Mouse (Mus musculus) midbrain, embryonic 14.5 days (tissue): ENCODE measurements at regions not wholly inside any gene's neighbourhood (a gene's known extent, or its start where the extent isn't known, plus 50 kb on each side); places are given as distances from the start of the nearest gene placed in this dataset.

ENCODE experiments used
- ATAC-seq: fragments of 200-750 bp; cut with Nextera tagmentation; 2 replicates; pipeline ENCODE4 v1.8.0; 2017; ENCODE audit warnings: moderate number of reproducible peaks, moderate library complexity; ENCODE audit not compliant: low FRiP score, low TSS enrichment
- DNase-seq: peaks from one replicate; pipeline ENCODE4 v3.0.0-alpha.2; 2015
- H3K27ac ChIP-seq: fragments of 300-500 bp; sonication (generic); replicated peaks from 2 replicates; pipeline ENCODE4 v1.5.1; 2014; ENCODE audit warnings: mild to moderate bottlenecking, low read depth, low read length, moderate library complexity
- H3K27me3 ChIP-seq: fragments of 300-500 bp; sonication (generic); 2 replicates; pipeline ENCODE4 v1.6.1; 2014; ENCODE audit warnings: low read length, control low read depth, mixed read lengths; ENCODE audit not compliant: control insufficient read depth, insufficient read depth
- H3K36me3 ChIP-seq: fragments of 300-500 bp; sonication (generic); 2 replicates; pipeline ENCODE4 v1.6.1; 2014; ENCODE audit warnings: low read length, control low read depth; ENCODE audit not compliant: control insufficient read depth, insufficient read depth
- H3K4me1 ChIP-seq: fragments of 300-500 bp; sonication (generic); 2 replicates; pipeline ENCODE4 v1.6.1; 2014; ENCODE audit warnings: mild to moderate bottlenecking, antibody characterized with exemption, low read length, control low read depth; ENCODE audit not compliant: control insufficient read depth, insufficient read depth
- H3K4me2 ChIP-seq: fragments of 300-500 bp; sonication (generic); 2 replicates; pipeline ENCODE4 v1.6.1; 2014; ENCODE audit warnings: mild to moderate bottlenecking, low read length, moderate library complexity
- H3K4me3 ChIP-seq: fragments of 300-500 bp; sonication (generic); replicated peaks from 2 replicates; pipeline ENCODE4 v1.5.1; 2014; ENCODE audit warnings: low read depth, low read length
- H3K9ac ChIP-seq: fragments of 300-500 bp; sonication (generic); replicated peaks from 2 replicates; pipeline ENCODE4 v1.6.1; 2014; ENCODE audit warnings: mild to moderate bottlenecking, low read length, moderate library complexity
- H3K9me3 ChIP-seq: fragments of 300-500 bp; sonication (generic); 2 replicates; pipeline ENCODE4 v1.6.1; 2016; ENCODE audit warnings: low read length, control low read depth, mixed read lengths; ENCODE audit not compliant: control insufficient read depth
- WGBS: fragments of 180-500 bp; shearing (Covaris S2); extraction: QIAGEN DNeasy Blood & Tissue Kit; methylation state at CpG from one replicate; pipeline ENCODE4 v1.1.7; 2014; 5-methylcytosine and 5-hydroxymethylcytosine counted together

GRCm38 (mm10) chr10:125673637-125674036, 284.4 kb upstream of the Slc16a7 start:
- Histone ChIP-seq H3K27me3 (no peaks in the 10 kb centered on the region), H3K27ac (no peak overlapping the region), H3K9ac (no peak overlapping the region), H3K36me3 (no peaks in the 10 kb centered on the region), H3K4me1 (no peaks in the 10 kb centered on the region), H3K9me3 (peaks cover under 1% of the 10 kb centered on the region; the same call in 1 of the 2 replicates), H3K4me3 (no peak overlapping the region), H3K4me2 (no peak overlapping the region)
- DNase-seq (no peak), ATAC-seq (no peak)
- WGBS: 70% methylated on average over 11 of the region's 11 CpGs

- Histone ChIP-seq H3K4me2 (no peak overlapping the region), H3K27ac (no peak overlapping the region), H3K9ac (no peak overlapping the region), H3K4me1 (no peaks in the 10 kb centered on the region), H3K4me3 (no peak overlapping the region), H3K9me3 (no peaks in the 10 kb centered on the region), H3K27me3 (no peaks in the 10 kb centered on the region), H3K36me3 (no peaks in the 10 kb centered on the region)
- DNase-seq (no peak), ATAC-seq (no peak)
- 85% methylated on average over 7 of the region's 7 CpGs for WGBS
Observed at GRCm38 (mm10) chr10:125679644-125680043, 286.3 kb upstream of the Lrig3 start.

- no peaks in the 10 kb centered on the region for H3K27me3 ChIP-seq
- DNase-seq: no peak
- H3K4me3 ChIP-seq: no peak overlapping the region
- H3K27ac ChIP-seq: no peak overlapping the region
- 91% methylated on average over 5 of the region's 5 CpGs for WGBS
- no peaks in the 10 kb centered on the region for H3K9me3 ChIP-seq
- no peaks in the 10 kb centered on the region for H3K4me1 ChIP-seq
- H3K4me2 ChIP-seq: no peak overlapping the region
- H3K9ac ChIP-seq: no peak overlapping the region
- no peaks in the 10 kb centered on the region for H3K36me3 ChIP-seq
- no peak for ATAC-seq
Observed at GRCm38 (mm10) chr10:125685130-125685529, 280.8 kb upstream of the Lrig3 start.

GRCm38 (mm10) chr10:125693505-125693904, 272.5 kb upstream of the Lrig3 start:
- 54% methylated on average over 7 of the region's 7 CpGs for WGBS
- Histone ChIP-seq H3K36me3 (no peaks in the 10 kb centered on the region), H3K4me2 (0 out of 2 replicates have a peak overlapping the region, but pooled peaks have one; percentile 12), H3K9me3 (no peaks in the 10 kb centered on the region), H3K4me3 (no peak overlapping the region), H3K27me3 (no peaks in the 10 kb centered on the region), H3K27ac (no peak overlapping the region), H3K4me1 (no peaks in the 10 kb centered on the region), H3K9ac (no peak overlapping the region)
- ATAC-seq (no peak), DNase-seq (peak; percentile 11)

GRCm38 (mm10) chr10:125696159-125696558, 269.8 kb upstream of the Lrig3 start:
- Histone ChIP-seq H3K27me3 (no peaks in the 10 kb centered on the region), H3K4me2 (no peak overlapping the region), H3K36me3 (no peaks in the 10 kb centered on the region), H3K9me3 (no peaks in the 10 kb centered on the region), H3K9ac (no peak overlapping the region), H3K27ac (no peak overlapping the region), H3K4me3 (no peak overlapping the region), H3K4me1 (no peaks in the 10 kb centered on the region)
- DNase-seq (no peak), ATAC-seq (no peak)
- 91% methylated on average over 5 of the region's 5 CpGs for WGBS

- H3K9ac ChIP-seq: no peak overlapping the region
- 39% methylated on average over 18 of the region's 18 CpGs for WGBS
- H3K4me3 ChIP-seq: no peak overlapping the region
- no peaks in the 10 kb centered on the region for H3K4me1 ChIP-seq
- DNase-seq (peak; percentile 79), ATAC-seq (no peak)
- H3K27me3 ChIP-seq: no peaks in the 10 kb centered on the region
- H3K36me3 ChIP-seq: no peaks in the 10 kb centered on the region
- H3K27ac ChIP-seq: no peak overlapping the region
- H3K4me2 ChIP-seq: no peak overlapping the region
- H3K9me3 ChIP-seq: no peaks in the 10 kb centered on the region
Observed at GRCm38 (mm10) chr10:125725077-125725680, 240.8 kb upstream of the Lrig3 start.

- Histone ChIP-seq H3K27me3 (no peaks in the 10 kb centered on the region), H3K36me3 (no peaks in the 10 kb centered on the region), H3K9ac (no peak overlapping the region), H3K4me2 (no peak overlapping the region), H3K4me3 (no peak overlapping the region), H3K27ac (no peak overlapping the region), H3K9me3 (no peaks in the 10 kb centered on the region), H3K4me1 (no peaks in the 10 kb centered on the region)
- DNase-seq (peak; percentile 34), ATAC-seq (no peak)
- 31% methylated on average over 7 of the region's 7 CpGs for WGBS
Observed at GRCm38 (mm10) chr10:125725681-125726139, 240.3 kb upstream of the Lrig3 start.

GRCm38 (mm10) chr10:125726546-125726945, 239.4 kb upstream of the Lrig3 start:
- 78% methylated on average over 8 of the region's 8 CpGs for WGBS
- ATAC-seq (no peak), DNase-seq (no peak)
- Histone ChIP-seq H3K27me3 (no peaks in the 10 kb centered on the region), H3K9me3 (no peaks in the 10 kb centered on the region), H3K4me2 (no peak overlapping the region), H3K36me3 (no peaks in the 10 kb centered on the region), H3K4me3 (no peak overlapping the region), H3K9ac (no peak overlapping the region), H3K4me1 (no peaks in the 10 kb centered on the region), H3K27ac (no peak overlapping the region)

GRCm38 (mm10) chr10:125735744-125736494, 230.0 kb upstream of the Lrig3 start:
- Histone ChIP-seq H3K4me3 (no peak overlapping the region), H3K4me2 (no peak overlapping the region), H3K9ac (no peak overlapping the region), H3K4me1 (no peaks in the 10 kb centered on the region), H3K9me3 (no peaks in the 10 kb centered on the region), H3K36me3 (no peaks in the 10 kb centered on the region), H3K27me3 (no peaks in the 10 kb centered on the region), H3K27ac (no peak overlapping the region)
- no peak for DNase-seq
- 92% methylated on average over 4 of the region's 4 CpGs for WGBS
- ATAC-seq: no peak
